Mouse (Mus musculus) intestine, embryonic 15.5 days (tissue): Measurements from ENCODE around the gene Zbtb18. TPM values are rescaled to one million over a fixed set of nuclear protein-coding genes. Genes with fewer than 3 reads are reported as not detected.

Experiments
- ATAC-seq: fragments of 200-750 bp; cut with Nextera tagmentation; 2 replicates; pipeline ENCODE4 v1.8.0; 2017; ENCODE audit warnings: moderate TSS enrichment, moderate library complexity
- H3K27ac ChIP-seq: fragments of 300-500 bp; sonication (generic); 2 replicates; pipeline ENCODE4 v1.5.1; 2015; ENCODE audit warnings: mild to moderate bottlenecking, inconsistent platforms
- H3K27me3 ChIP-seq: fragments of 300-500 bp; sonication (generic); replicated peaks from 2 replicates; pipeline ENCODE4 v1.6.1; 2015; ENCODE audit warnings: inconsistent platforms
- H3K36me3 ChIP-seq: fragments of 300-500 bp; sonication (generic); 2 replicates; pipeline ENCODE4 v1.6.1; 2015; ENCODE audit warnings: inconsistent platforms
- H3K4me1 ChIP-seq: fragments of 300-500 bp; sonication (generic); replicated peaks from 2 replicates; pipeline ENCODE4 v1.6.1; 2015; ENCODE audit warnings: inconsistent platforms
- H3K4me2 ChIP-seq: fragments of 300-500 bp; sonication (generic); replicated peaks from 2 replicates; pipeline ENCODE4 v1.6.1; 2015; ENCODE audit warnings: mild to moderate bottlenecking, inconsistent platforms
- H3K4me3 ChIP-seq: fragments of 300-500 bp; sonication (generic); replicated peaks from 2 replicates; pipeline ENCODE4 v1.5.1; 2015; ENCODE audit warnings: inconsistent platforms
- H3K9ac ChIP-seq: fragments of 300-500 bp; sonication (generic); 2 replicates; pipeline ENCODE4 v1.6.1; 2015; ENCODE audit warnings: inconsistent platforms
- H3K9me3 ChIP-seq: fragments of 300-500 bp; sonication (generic); 2 replicates; pipeline ENCODE4 v1.6.1; 2016; ENCODE audit warnings: inconsistent platforms
- WGBS: fragments of 180-500 bp; shearing (Covaris S2); methylation state at CpG from one replicate; pipeline ENCODE4 v1.1.7; 2015; 5-methylcytosine and 5-hydroxymethylcytosine counted together
- polyA plus RNA-seq: library from polyadenylated mRNA; unstranded; fragments of >200 nt; fragmentation: Nextera tagmentation; extraction: Ambion mirVana; gene quantifications from 2 replicates; pipeline ENCODE4 v1.2.1, GENCODE M21; 2015

Gene Zbtb18
- polyA plus RNA-seq, 1 experiment from 2014 or later: 2.0 TPM

- ATAC-seq: no peak
- peak overlapping the region; percentile 31; the same call in 1 of the 2 replicates for H3K4me2 ChIP-seq
- no peaks in the 10 kb centered on the region for H3K27me3 ChIP-seq
- no peaks in the 10 kb centered on the region for H3K9me3 ChIP-seq
- WGBS: 41% methylated on average over 9 of the region's 9 CpGs
- no peak overlapping the region for H3K4me3 ChIP-seq
- H3K36me3 ChIP-seq: no peaks in the 10 kb centered on the region
- H3K9ac ChIP-seq: no peak overlapping the region
- no peak overlapping the region for H3K27ac ChIP-seq
- H3K4me1 ChIP-seq: no peaks in the 10 kb centered on the region
Measured at GRCm38 (mm10) chr1:177494913-177495542, 52.9 kb downstream of the Zbtb18 start.

Other genes with a start within 250 kb of the Zbtb18 start
- gene Akt3, start 184.1 kb upstream of the Zbtb18 start, polyA plus RNA-seq: 4.0 and 4.2 TPM in 2 replicates